Mouse (Mus musculus): ENCODE measurements around the gene Arhgap21. TPM values are rescaled to one million over a fixed set of nuclear protein-coding genes. Genes with fewer than 3 reads are reported as not detected.

The Arhgap21 gene
- polyA plus RNA-seq, 1 experiment from 2014 or later, result 53.4 TPM

GRCm38 (mm10) chr2:20952716-20953115, 16.0 kb downstream of the Arhgap21 start:
- H3K4me1 ChIP-seq (ENCODE audit: control insufficient read depth, insufficient read depth, low read length), result 0 out of 2 replicates have a peak, but pooled peaks cover 3% of the 10 kb centered on the region
- WGBS, result 75% methylated on average over 4 of the region's 4 CpGs
- H3K9ac ChIP-seq (replicated peaks; ENCODE audit: low read depth, low read length), result no peak overlapping the region
- no peak overlapping the region for H3K27ac ChIP-seq (ENCODE audit: low read depth, low read length)
- ATAC-seq (ENCODE audit: low read depth), result no peak
- no peaks in the 10 kb centered on the region for H3K9me3 ChIP-seq (ENCODE audit: control insufficient read depth, low read length)
- no peak overlapping the region for H3K4me2 ChIP-seq (ENCODE audit: low read depth, low read length)
- H3K4me3 ChIP-seq (ENCODE audit: low read depth, low read length), result no peak overlapping the region
- H3K36me3 ChIP-seq (ENCODE audit: control insufficient read depth, insufficient read depth, low read length), result no peaks in the 10 kb centered on the region
- H3K27me3 ChIP-seq (ENCODE audit: control insufficient read depth, insufficient read depth, low read length), result no peaks in the 10 kb centered on the region

- Histone ChIP-seq H3K27ac (ENCODE audit: low read depth, low read length) (no peak overlapping the region), H3K9me3 (ENCODE audit: control insufficient read depth, low read length) (no peaks in the 10 kb centered on the region), H3K36me3 (ENCODE audit: control insufficient read depth, insufficient read depth, low read length) (no peaks in the 10 kb centered on the region), H3K4me2 (ENCODE audit: low read depth, low read length) (no peak overlapping the region), H3K27me3 (ENCODE audit: control insufficient read depth, insufficient read depth, low read length) (no peaks in the 10 kb centered on the region), H3K4me3 (ENCODE audit: low read depth, low read length) (no peak overlapping the region), H3K4me1 (ENCODE audit: control insufficient read depth, insufficient read depth, low read length) (0 out of 2 replicates have a peak, but pooled peaks cover 3% of the 10 kb centered on the region), H3K9ac (replicated peaks; ENCODE audit: low read depth, low read length) (no peak overlapping the region)
- 74% methylated on average over 3 of the region's 3 CpGs for WGBS
- no peak for ATAC-seq (ENCODE audit: low read depth)
Measured at GRCm38 (mm10) chr2:20949168-20949567, 19.5 kb downstream of the Arhgap21 start.

- no peaks in the 10 kb centered on the region for H3K9me3 ChIP-seq (ENCODE audit: control insufficient read depth, low read length)
- H3K4me1 ChIP-seq (ENCODE audit: control insufficient read depth, insufficient read depth, low read length), result peaks cover 12% of the 10 kb centered on the region; the same call in 1 of the 2 replicates
- ATAC-seq (ENCODE audit: low read depth), result no peak
- no peak overlapping the region for H3K4me2 ChIP-seq (ENCODE audit: low read depth, low read length)
- H3K27ac ChIP-seq (ENCODE audit: low read depth, low read length), result no peak overlapping the region
- no peak overlapping the region for H3K4me3 ChIP-seq (ENCODE audit: low read depth, low read length)
- H3K9ac ChIP-seq (replicated peaks; ENCODE audit: low read depth, low read length), result no peak overlapping the region
- H3K27me3 ChIP-seq (ENCODE audit: control insufficient read depth, insufficient read depth, low read length), result no peaks in the 10 kb centered on the region
- no peaks in the 10 kb centered on the region for H3K36me3 ChIP-seq (ENCODE audit: control insufficient read depth, insufficient read depth, low read length)
- WGBS, result 52% methylated on average over 1 of the region's 1 CpGs
Measured at GRCm38 (mm10) chr2:20947036-20947435, 21.6 kb downstream of the Arhgap21 start.

GRCm38 (mm10) chr2:20945596-20945995, 23.1 kb downstream of the Arhgap21 start:
- H3K4me3 ChIP-seq (ENCODE audit: low read depth, low read length), result no peak overlapping the region
- ATAC-seq (ENCODE audit: low read depth), result no peak
- no peaks in the 10 kb centered on the region for H3K9me3 ChIP-seq (ENCODE audit: control insufficient read depth, low read length)
- no peak overlapping the region for H3K4me2 ChIP-seq (ENCODE audit: low read depth, low read length)
- 95% methylated on average over 5 of the region's 5 CpGs for WGBS
- no peak overlapping the region for H3K27ac ChIP-seq (ENCODE audit: low read depth, low read length)
- no peak overlapping the region for H3K9ac ChIP-seq (replicated peaks; ENCODE audit: low read depth, low read length)
- H3K27me3 ChIP-seq (ENCODE audit: control insufficient read depth, insufficient read depth, low read length), result no peaks in the 10 kb centered on the region
- H3K4me1 ChIP-seq (ENCODE audit: control insufficient read depth, insufficient read depth, low read length), result peaks cover 10% of the 10 kb centered on the region; the same call in 1 of the 2 replicates
- H3K36me3 ChIP-seq (ENCODE audit: control insufficient read depth, insufficient read depth, low read length), result no peaks in the 10 kb centered on the region

GRCm38 (mm10) chr2:20943730-20944454, 24.8 kb downstream of the Arhgap21 start:
- no peak overlapping the region for H3K4me2 ChIP-seq (ENCODE audit: low read depth, low read length)
- H3K9ac ChIP-seq (replicated peaks; ENCODE audit: low read depth, low read length), result no peak overlapping the region
- WGBS, result 27% methylated on average over 7 of the region's 7 CpGs
- H3K4me1 ChIP-seq (ENCODE audit: control insufficient read depth, insufficient read depth, low read length), result peaks cover 13% of the 10 kb centered on the region; the same call in 1 of the 2 replicates
- no peaks in the 10 kb centered on the region for H3K9me3 ChIP-seq (ENCODE audit: control insufficient read depth, low read length)
- H3K27me3 ChIP-seq (ENCODE audit: control insufficient read depth, insufficient read depth, low read length), result no peaks in the 10 kb centered on the region
- peak; percentile 13; the same call in 1 of the 2 replicates for ATAC-seq (ENCODE audit: low read depth)
- H3K27ac ChIP-seq (ENCODE audit: low read depth, low read length), result no peak overlapping the region; the same call in 1 of the 2 replicates
- H3K4me3 ChIP-seq (ENCODE audit: low read depth, low read length), result no peak overlapping the region
- H3K36me3 ChIP-seq (ENCODE audit: control insufficient read depth, insufficient read depth, low read length), result no peaks in the 10 kb centered on the region

GRCm38 (mm10) chr2:20943222-20943621, 25.5 kb downstream of the Arhgap21 start:
- Histone ChIP-seq H3K9me3 (ENCODE audit: control insufficient read depth, low read length) (no peaks in the 10 kb centered on the region), H3K4me1 (ENCODE audit: control insufficient read depth, insufficient read depth, low read length) (peaks cover 13% of the 10 kb centered on the region; the same call in 1 of the 2 replicates), H3K4me2 (ENCODE audit: low read depth, low read length) (no peak overlapping the region), H3K4me3 (ENCODE audit: low read depth, low read length) (no peak overlapping the region), H3K27me3 (ENCODE audit: control insufficient read depth, insufficient read depth, low read length) (no peaks in the 10 kb centered on the region), H3K9ac (replicated peaks; ENCODE audit: low read depth, low read length) (no peak overlapping the region), H3K36me3 (ENCODE audit: control insufficient read depth, insufficient read depth, low read length) (no peaks in the 10 kb centered on the region), H3K27ac (ENCODE audit: low read depth, low read length) (no peak overlapping the region; the same call in 1 of the 2 replicates)
- 4% methylated on average over 5 of the region's 5 CpGs for WGBS
- ATAC-seq (ENCODE audit: low read depth), result peak; percentile 78; the same call in 1 of the 2 replicates

GRCm38 (mm10) chr2:20942434-20943198, 26.1 kb downstream of the Arhgap21 start:
- Histone ChIP-seq H3K9ac (replicated peaks; ENCODE audit: low read depth, low read length) (no peak overlapping the region), H3K9me3 (ENCODE audit: control insufficient read depth, low read length) (no peaks in the 10 kb centered on the region), H3K4me3 (ENCODE audit: low read depth, low read length) (no peak overlapping the region), H3K36me3 (ENCODE audit: control insufficient read depth, insufficient read depth, low read length) (no peaks in the 10 kb centered on the region), H3K4me2 (ENCODE audit: low read depth, low read length) (no peak overlapping the region), H3K27ac (ENCODE audit: low read depth, low read length) (no peak overlapping the region), H3K4me1 (ENCODE audit: control insufficient read depth, insufficient read depth, low read length) (peaks cover 13% of the 10 kb centered on the region; the same call in 1 of the 2 replicates), H3K27me3 (ENCODE audit: control insufficient read depth, insufficient read depth, low read length) (no peaks in the 10 kb centered on the region)
- whole genome bisulfite sequencing, result 31% methylated on average over 10 of the region's 10 CpGs
- peak; percentile 47; the same call in 1 of the 2 replicates for ATAC-seq (ENCODE audit: low read depth)

GRCm38 (mm10) chr2:20941105-20941504, 27.6 kb downstream of the Arhgap21 start:
- ATAC-seq (ENCODE audit: low read depth), result no peak
- Histone ChIP-seq H3K9me3 (ENCODE audit: control insufficient read depth, low read length) (no peaks in the 10 kb centered on the region), H3K4me2 (ENCODE audit: low read depth, low read length) (no peak overlapping the region), H3K4me3 (ENCODE audit: low read depth, low read length) (no peak overlapping the region), H3K27me3 (ENCODE audit: control insufficient read depth, insufficient read depth, low read length) (no peaks in the 10 kb centered on the region), H3K27ac (ENCODE audit: low read depth, low read length) (no peak overlapping the region), H3K36me3 (ENCODE audit: control insufficient read depth, insufficient read depth, low read length) (no peaks in the 10 kb centered on the region), H3K4me1 (ENCODE audit: control insufficient read depth, insufficient read depth, low read length) (peaks cover 13% of the 10 kb centered on the region; the same call in 1 of the 2 replicates), H3K9ac (replicated peaks; ENCODE audit: low read depth, low read length) (no peak overlapping the region)

- H3K27me3 ChIP-seq (ENCODE audit: control insufficient read depth, insufficient read depth, low read length), result no peaks in the 10 kb centered on the region
- H3K4me2 ChIP-seq (ENCODE audit: low read depth, low read length), result no peak overlapping the region
- no peak overlapping the region for H3K9ac ChIP-seq (replicated peaks; ENCODE audit: low read depth, low read length)
- H3K9me3 ChIP-seq (ENCODE audit: control insufficient read depth, low read length), result no peaks in the 10 kb centered on the region
- 60% methylated on average over 3 of the region's 3 CpGs for WGBS
- no peak overlapping the region for H3K4me3 ChIP-seq (ENCODE audit: low read depth, low read length)
- no peak for ATAC-seq (ENCODE audit: low read depth)
- no peaks in the 10 kb centered on the region for H3K36me3 ChIP-seq (ENCODE audit: control insufficient read depth, insufficient read depth, low read length)
- peaks cover 17% of the 10 kb centered on the region; the same call in 1 of the 2 replicates for H3K4me1 ChIP-seq (ENCODE audit: control insufficient read depth, insufficient read depth, low read length)
- H3K27ac ChIP-seq (ENCODE audit: low read depth, low read length), result no peak overlapping the region
Measured at GRCm38 (mm10) chr2:20939367-20939766, 29.3 kb downstream of the Arhgap21 start.
